Mouse (Mus musculus): ENCODE results near the gene Kcnj14. TPM values are rescaled to one million over a fixed set of nuclear protein-coding genes. Genes with fewer than 3 reads are reported as not detected.
A peak's percentile ranks its signal among the peaks of the same experiment; 100 is the strongest.

Gene Kcnj14
- total and polyA plus RNA-seq, 3 experiments, result 0.30 to 0.57 (median 0.33) TPM

DNA sequence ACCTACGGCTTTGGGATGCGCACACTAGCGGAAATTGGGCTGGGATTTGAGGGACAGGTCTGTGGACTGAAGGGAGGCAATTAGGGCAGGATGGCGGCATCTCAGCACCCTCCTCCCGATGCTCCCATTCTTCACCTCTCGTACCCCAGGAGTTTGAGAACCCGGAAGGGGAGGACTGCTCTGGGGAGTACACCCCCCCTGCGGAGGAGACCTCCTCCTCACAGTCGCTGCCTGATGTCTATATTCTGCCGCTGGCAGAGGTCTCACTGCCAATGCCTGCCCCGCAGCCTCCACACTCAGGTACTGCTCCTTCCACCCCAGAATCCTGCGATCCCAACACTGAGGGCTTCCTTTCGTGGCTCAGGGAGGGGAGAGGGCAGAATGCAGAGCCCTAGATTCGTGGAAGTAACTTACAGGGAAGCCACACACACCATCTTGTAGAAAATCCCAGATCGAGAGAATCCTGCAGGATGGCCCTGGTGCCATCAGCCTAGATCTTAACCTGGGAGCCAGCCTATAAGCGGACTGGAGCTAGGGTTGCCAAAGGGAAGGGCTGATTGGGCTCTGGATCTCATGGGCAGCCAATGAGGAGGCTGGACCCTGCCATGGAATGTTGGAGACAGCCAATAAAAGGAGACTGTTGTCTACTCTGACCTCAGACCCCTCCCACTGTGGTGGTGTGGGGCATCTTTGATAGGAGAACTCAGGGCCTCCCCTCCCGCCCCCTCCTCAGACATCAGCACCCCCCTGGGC lies 37.7 kb downstream of the Kcnj14 start:
- ATAC-seq (ENCODE audit: extremely low read depth, insufficient number of reproducible peaks, low FRiP score, poor library complexity, severe bottlenecking) (no peak), DNase-seq (ENCODE audit: low spot score) (no peak)
- Histone ChIP-seq H3K9me3 (replicated peaks) (no peaks in the 10 kb centered on the region), H3K27me3 (ENCODE audit: insufficient read depth, low read length) (peaks cover 62% of the 10 kb centered on the region), H3K4me3 (ENCODE audit: low read depth, low read length) (no peak overlapping the region), H3K36me3 (replicated peaks) (no peaks in the 10 kb centered on the region), H3K4me1 (ENCODE audit: insufficient read depth, low read depth, low read length) (peaks cover 5% of the 10 kb centered on the region; the same call in 1 of the 2 replicates)
- TF ChIP-seq POLR2AphosphoS5 (IDR thresholded peaks at IDR 0.05; ENCODE audit: insufficient replicate concordance, low read depth, low read length), result no peak
- TF ChIP-seq GATA2 (IDR thresholded peaks at IDR 0.05; ENCODE audit: borderline replicate concordance, low read depth, low read length), result no peak
- TF ChIP-seq CTCF (IDR thresholded peaks at IDR 0.05; ENCODE audit: low read depth, low read length), result no peak
- no peak for TF ChIP-seq TAL1 (conservative IDR thresholded peaks at IDR 0.05; ENCODE audit: low read depth, low read length)
- no peak for TF ChIP-seq GATA1 (IDR thresholded peaks at IDR 0.05; ENCODE audit: borderline replicate concordance, low read length)

DNA sequence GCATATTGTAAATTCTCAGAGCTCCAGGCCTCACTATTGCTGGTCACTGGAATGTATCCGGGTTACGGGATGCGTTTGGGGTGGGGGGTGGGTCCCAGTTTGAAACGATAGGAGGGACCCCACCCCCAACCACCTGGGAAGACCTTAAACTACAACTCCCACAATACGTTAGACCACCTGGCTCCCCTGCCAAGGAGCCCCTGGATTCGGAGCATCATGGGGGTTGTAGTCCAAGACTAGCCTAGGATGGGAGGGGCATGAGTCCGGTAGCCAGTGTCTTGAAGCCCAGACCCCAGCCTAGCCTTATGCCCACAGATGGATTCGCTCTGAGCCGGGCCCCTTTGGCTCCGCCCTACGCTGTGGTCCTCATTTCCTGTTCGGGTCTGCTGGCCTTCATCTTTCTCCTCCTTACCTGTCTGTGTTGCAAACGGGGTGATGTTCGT lies 38.4 kb downstream of the Kcnj14 start:
- no peaks in the 10 kb centered on the region for H3K36me3 ChIP-seq (replicated peaks)
- no peaks in the 10 kb centered on the region for H3K9me3 ChIP-seq (replicated peaks)
- peaks cover 63% of the 10 kb centered on the region for H3K27me3 ChIP-seq (ENCODE audit: insufficient read depth, low read length)
- H3K4me1 ChIP-seq (ENCODE audit: insufficient read depth, low read depth, low read length), result peaks cover 5% of the 10 kb centered on the region; the same call in 1 of the 2 replicates
- DNase-seq (ENCODE audit: low spot score), result no peak
- ATAC-seq (ENCODE audit: extremely low read depth, insufficient number of reproducible peaks, low FRiP score, poor library complexity, severe bottlenecking), result no peak
- no peak overlapping the region for H3K4me3 ChIP-seq (ENCODE audit: low read depth, low read length)
- no peak for TF ChIP-seq POLR2AphosphoS5 (IDR thresholded peaks at IDR 0.05; ENCODE audit: insufficient replicate concordance, low read depth, low read length)
- TF ChIP-seq GATA2 (IDR thresholded peaks at IDR 0.05; ENCODE audit: borderline replicate concordance, low read depth, low read length), result no peak
- no peak for TF ChIP-seq TAL1 (conservative IDR thresholded peaks at IDR 0.05; ENCODE audit: low read depth, low read length)
- TF ChIP-seq CTCF (IDR thresholded peaks at IDR 0.05; ENCODE audit: low read depth, low read length), result no peak
- TF ChIP-seq GATA1 (IDR thresholded peaks at IDR 0.05; ENCODE audit: borderline replicate concordance, low read length), result no peak

DNA sequence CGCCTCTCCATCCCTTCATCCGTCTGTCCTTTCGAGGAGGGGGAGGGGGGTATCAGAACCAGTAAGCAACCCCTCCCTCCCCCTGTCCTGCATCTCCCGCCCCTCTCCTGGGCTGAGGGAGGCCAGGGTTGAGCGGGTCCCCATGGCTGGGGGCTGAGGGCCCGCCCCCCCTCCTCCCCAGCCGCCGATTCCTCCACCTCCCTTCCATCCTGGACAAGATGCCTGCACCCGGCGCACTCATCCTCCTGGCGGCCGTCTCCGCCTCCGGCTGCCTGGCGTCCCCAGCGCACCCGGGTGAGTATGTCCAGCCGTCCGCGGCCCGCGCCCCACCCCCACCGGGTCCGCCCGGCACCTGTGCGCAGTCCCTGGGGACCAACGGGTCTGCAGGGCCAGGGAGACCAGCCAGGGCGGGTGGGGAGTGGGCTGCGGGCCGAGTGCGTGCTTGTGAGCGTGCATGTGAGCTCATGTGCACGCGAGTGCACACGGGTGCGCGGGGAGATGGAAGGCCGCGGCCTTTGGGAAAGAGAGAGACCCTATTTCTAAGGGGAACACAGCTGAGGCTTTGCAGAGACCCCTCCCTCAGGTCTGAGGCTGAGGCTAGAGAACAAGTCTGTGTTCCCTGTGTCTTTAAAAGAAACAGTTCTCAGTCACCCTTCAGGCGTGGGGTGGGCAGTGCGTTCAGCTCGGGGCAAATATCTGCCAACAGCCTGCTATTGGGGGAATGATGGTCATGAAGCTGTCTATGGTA lies 39.0 kb downstream of the Kcnj14 start:
- H3K4me1 ChIP-seq (ENCODE audit: insufficient read depth, low read depth, low read length), result peaks cover 5% of the 10 kb centered on the region; the same call in 1 of the 2 replicates
- H3K27me3 ChIP-seq (ENCODE audit: insufficient read depth, low read length), result peaks cover 63% of the 10 kb centered on the region
- no peak for ATAC-seq (ENCODE audit: extremely low read depth, insufficient number of reproducible peaks, low FRiP score, poor library complexity, severe bottlenecking)
- TF ChIP-seq POLR2AphosphoS5 (IDR thresholded peaks at IDR 0.05; ENCODE audit: insufficient replicate concordance, low read depth, low read length), result no peak
- TF ChIP-seq GATA2 (IDR thresholded peaks at IDR 0.05; ENCODE audit: borderline replicate concordance, low read depth, low read length), result no peak
- TF ChIP-seq CTCF (IDR thresholded peaks at IDR 0.05; ENCODE audit: low read depth, low read length), result no peak
- no peaks in the 10 kb centered on the region for H3K9me3 ChIP-seq (replicated peaks)
- H3K36me3 ChIP-seq (replicated peaks), result no peaks in the 10 kb centered on the region
- DNase-seq (ENCODE audit: low spot score), result no peak
- no peak overlapping the region for H3K4me3 ChIP-seq (ENCODE audit: low read depth, low read length)

DNA sequence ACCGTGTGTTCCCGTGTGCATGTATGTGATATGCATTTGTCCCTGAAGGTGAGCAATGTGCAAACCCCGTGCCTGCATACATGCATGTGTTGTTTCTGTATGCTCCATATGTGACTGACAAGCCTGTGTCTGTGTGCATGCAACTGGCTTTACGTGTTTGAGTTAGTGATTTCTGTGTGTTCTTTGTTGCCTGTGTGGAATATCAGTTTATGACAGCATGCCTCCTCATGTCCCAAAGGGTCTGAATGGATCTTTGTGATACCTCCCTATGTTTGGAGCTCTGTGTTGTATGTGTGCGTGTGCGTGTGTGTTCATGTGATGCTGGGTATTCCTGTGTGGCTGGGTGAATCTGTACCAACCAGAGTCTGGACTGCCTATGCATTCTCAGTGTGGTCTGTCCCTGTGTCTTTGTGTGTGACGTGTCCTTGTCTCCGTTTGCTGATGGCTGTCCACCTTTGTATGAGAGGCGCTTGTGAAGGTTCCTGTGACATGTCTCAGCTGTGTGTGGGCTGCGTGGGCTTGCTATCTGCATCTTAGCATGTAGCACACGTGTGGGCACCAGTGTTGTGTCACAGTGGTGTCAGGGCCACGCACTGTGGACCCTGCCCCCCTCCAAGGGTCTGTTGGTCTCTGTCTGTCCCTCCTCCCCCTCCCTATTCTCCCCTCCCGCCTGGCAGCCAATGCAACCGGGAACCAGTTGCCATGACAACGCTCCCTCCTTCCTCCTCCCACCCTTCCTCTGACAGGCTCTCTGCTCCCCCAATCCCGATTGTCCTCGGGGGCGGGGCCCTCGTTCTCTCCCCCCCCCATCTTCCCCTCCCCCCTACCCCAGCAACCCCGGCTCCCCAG lies 39.8 kb downstream of the Kcnj14 start, which contains the start of gene Sult2b1:
TSS of gene Sult2b1 (minus strand) at position 146 of the 849 bp plus-strand sequence.
- H3K9me3 ChIP-seq (replicated peaks), result no peaks in the 10 kb centered on the region
- ATAC-seq (ENCODE audit: extremely low read depth, insufficient number of reproducible peaks, low FRiP score, poor library complexity, severe bottlenecking) (no peak), DNase-seq (ENCODE audit: low spot score) (no peak)
- TF ChIP-seq GATA2 (IDR thresholded peaks at IDR 0.05; ENCODE audit: borderline replicate concordance, low read depth, low read length), result no peak
- no peak for TF ChIP-seq POLR2AphosphoS5 (IDR thresholded peaks at IDR 0.05; ENCODE audit: insufficient replicate concordance, low read depth, low read length)
- no peak for TF ChIP-seq GATA1 (IDR thresholded peaks at IDR 0.05; ENCODE audit: borderline replicate concordance, low read length)
- no peak for TF ChIP-seq TAL1 (conservative IDR thresholded peaks at IDR 0.05; ENCODE audit: low read depth, low read length)
- no peak for TF ChIP-seq CTCF (IDR thresholded peaks at IDR 0.05; ENCODE audit: low read depth, low read length)
- peaks cover 5% of the 10 kb centered on the region; the same call in 1 of the 2 replicates for H3K4me1 ChIP-seq (ENCODE audit: insufficient read depth, low read depth, low read length)
- H3K36me3 ChIP-seq (replicated peaks), result no peaks in the 10 kb centered on the region
- peak within 1 kb of the TSS; percentile 14; the same call in 1 of the 2 replicates for H3K4me3 ChIP-seq (ENCODE audit: low read depth, low read length)
- peaks cover 60% of the 10 kb centered on the region for H3K27me3 ChIP-seq (ENCODE audit: insufficient read depth, low read length)

DNA sequence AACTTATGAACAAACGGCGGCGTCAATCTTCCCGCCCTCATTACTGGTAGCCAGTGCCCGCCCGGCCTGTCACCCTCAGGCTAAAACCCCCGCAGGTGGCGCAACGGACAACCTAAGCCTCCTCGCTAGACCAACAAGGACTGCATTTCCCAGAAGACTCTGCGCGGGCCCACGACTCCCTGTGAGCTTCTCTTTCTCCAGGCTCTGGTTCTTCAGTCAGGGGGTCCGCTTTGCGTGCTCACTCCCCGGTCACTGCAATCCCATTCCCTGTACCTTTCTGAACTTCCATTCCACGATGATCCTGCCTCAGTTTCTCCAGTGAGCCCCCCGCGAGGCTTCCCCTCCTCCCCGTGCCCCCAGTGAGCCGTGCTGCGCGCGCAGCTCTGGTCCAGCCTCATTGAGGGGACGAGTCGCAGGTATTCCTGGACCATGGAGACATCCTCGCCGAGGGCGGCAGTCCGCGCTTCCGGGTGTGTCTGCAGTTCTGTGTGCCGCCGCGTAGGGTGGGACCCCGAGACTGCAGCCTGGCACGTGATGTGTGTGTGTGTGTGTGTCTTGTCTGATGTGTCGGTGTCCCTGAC lies 41.0 kb downstream of the Kcnj14 start, which contains the start of gene Lmtk3:
TSS of gene Lmtk3 (plus strand) at position 228 of the 581 bp plus-strand sequence.
- ATAC-seq (ENCODE audit: extremely low read depth, insufficient number of reproducible peaks, low FRiP score, poor library complexity, severe bottlenecking), result no peak
- TF ChIP-seq POLR2AphosphoS5 (IDR thresholded peaks at IDR 0.05; ENCODE audit: insufficient replicate concordance, low read depth, low read length) (no peak), GATA2 (IDR thresholded peaks at IDR 0.05; ENCODE audit: borderline replicate concordance, low read depth, low read length) (no peak), GATA1 (IDR thresholded peaks at IDR 0.05; ENCODE audit: borderline replicate concordance, low read length) (no peak), TAL1 (conservative IDR thresholded peaks at IDR 0.05; ENCODE audit: low read depth, low read length) (no peak), CTCF (IDR thresholded peaks at IDR 0.05; ENCODE audit: low read depth, low read length) (no peak)
- peaks cover 9% of the 10 kb centered on the region; the same call in 1 of the 2 replicates for H3K4me1 ChIP-seq (ENCODE audit: insufficient read depth, low read depth, low read length)
- no peaks in the 10 kb centered on the region for H3K36me3 ChIP-seq (replicated peaks)
- DNase-seq (ENCODE audit: low spot score), result no peak
- H3K4me3 ChIP-seq (ENCODE audit: low read depth, low read length), result peak within 1 kb of the TSS; percentile 14; the same call in 1 of the 2 replicates
- peaks cover 63% of the 10 kb centered on the region for H3K27me3 ChIP-seq (ENCODE audit: insufficient read depth, low read length)
- no peaks in the 10 kb centered on the region for H3K9me3 ChIP-seq (replicated peaks)
